Mouse (Mus musculus): ENCODE data around the gene Cnksr3. TPM values are rescaled to one million over a fixed set of nuclear protein-coding genes. Genes with fewer than 3 reads are reported as not detected.

The Cnksr3 gene
- polyA plus RNA-seq, 2 experiments: 12.3 to 15.3 TPM

GRCm38 (mm10) chr10:7196668-7197400 lies 15.2 kb downstream of the Cnksr3 start:
- DNase-seq (ENCODE audit: low spot score) (no peak), ATAC-seq (ENCODE audit: low FRiP score, low read depth) (no peak)
- 72% methylated on average over 8 of the region's 8 CpGs for WGBS

GRCm38 (mm10) chr10:7195927-7196326 lies 16.1 kb downstream of the Cnksr3 start:
- TF ChIP-seq POLR2A (IDR thresholded peaks at IDR 0.05; ENCODE audit: borderline replicate concordance, extremely low read depth, insufficient read depth, insufficient read length): no peak
- Histone ChIP-seq H3K27ac (replicated peaks; ENCODE audit: low read depth, low read length) (no peak overlapping the region), H3K36me3 (ENCODE audit: control insufficient read depth, insufficient read depth, low read length) (no peaks in the 10 kb centered on the region), H3K4me3 (replicated peaks; ENCODE audit: low read length) (no peak overlapping the region), H3K27me3 (ENCODE audit: control insufficient read depth, insufficient read depth, low read length) (no peaks in the 10 kb centered on the region), H3K9me3 (ENCODE audit: control insufficient read depth, low read length) (no peaks in the 10 kb centered on the region), H3K4me2 (replicated peaks; ENCODE audit: low read depth, low read length, severe bottlenecking) (no peak overlapping the region), H3K9ac (ENCODE audit: low read depth, low read length, severe bottlenecking) (no peak overlapping the region), H3K4me1 (ENCODE audit: control insufficient read depth, insufficient read depth, low read length) (peaks cover 7% of the 10 kb centered on the region)
- no peak for DNase-seq (ENCODE audit: low spot score)
- no peak for ATAC-seq (ENCODE audit: low FRiP score, low read depth)
- 73% methylated on average over 6 of the region's 6 CpGs for WGBS

More at GRCm38 (mm10) chr10:7196668-7197400, 15.2 kb downstream of the Cnksr3 start:
- no peak for TF ChIP-seq POLR2A (IDR thresholded peaks at IDR 0.05; ENCODE audit: borderline replicate concordance, extremely low read depth, insufficient read depth, insufficient read length)
- H3K27me3 ChIP-seq (ENCODE audit: control insufficient read depth, insufficient read depth, low read length): no peaks in the 10 kb centered on the region
- H3K27ac ChIP-seq (replicated peaks; ENCODE audit: low read depth, low read length): no peak overlapping the region
- no peak overlapping the region for H3K4me2 ChIP-seq (replicated peaks; ENCODE audit: low read depth, low read length, severe bottlenecking)
- no peak overlapping the region for H3K4me3 ChIP-seq (replicated peaks; ENCODE audit: low read length)
- H3K9me3 ChIP-seq (ENCODE audit: control insufficient read depth, low read length): no peaks in the 10 kb centered on the region
- no peak overlapping the region for H3K9ac ChIP-seq (ENCODE audit: low read depth, low read length, severe bottlenecking)
- no peaks in the 10 kb centered on the region for H3K36me3 ChIP-seq (ENCODE audit: control insufficient read depth, insufficient read depth, low read length)
- H3K4me1 ChIP-seq (ENCODE audit: control insufficient read depth, insufficient read depth, low read length): peaks cover 6% of the 10 kb centered on the region

GRCm38 (mm10) chr10:7191721-7192413 lies 20.2 kb downstream of the Cnksr3 start:
- Histone ChIP-seq H3K4me2 (replicated peaks; ENCODE audit: low read depth, low read length, severe bottlenecking) (no peak overlapping the region), H3K27ac (replicated peaks; ENCODE audit: low read depth, low read length) (no peak overlapping the region), H3K4me3 (replicated peaks; ENCODE audit: low read length) (no peak overlapping the region), H3K9me3 (ENCODE audit: control insufficient read depth, low read length) (no peaks in the 10 kb centered on the region), H3K9ac (ENCODE audit: low read depth, low read length, severe bottlenecking) (no peak overlapping the region), H3K27me3 (ENCODE audit: control insufficient read depth, insufficient read depth, low read length) (no peaks in the 10 kb centered on the region), H3K36me3 (ENCODE audit: control insufficient read depth, insufficient read depth, low read length) (no peaks in the 10 kb centered on the region), H3K4me1 (ENCODE audit: control insufficient read depth, insufficient read depth, low read length) (peaks cover 17% of the 10 kb centered on the region)
- DNase-seq (ENCODE audit: low spot score): no peak
- ATAC-seq (ENCODE audit: low FRiP score, low read depth): no peak
- no peak for TF ChIP-seq POLR2A (IDR thresholded peaks at IDR 0.05; ENCODE audit: borderline replicate concordance, extremely low read depth, insufficient read depth, insufficient read length)
- 81% methylated on average over 9 of the region's 9 CpGs for WGBS

GRCm38 (mm10) chr10:7189194-7189593 lies 22.8 kb downstream of the Cnksr3 start:
- 83% methylated on average over 6 of the region's 6 CpGs for WGBS
- Histone ChIP-seq H3K9me3 (ENCODE audit: control insufficient read depth, low read length) (no peaks in the 10 kb centered on the region), H3K4me2 (replicated peaks; ENCODE audit: low read depth, low read length, severe bottlenecking) (no peak overlapping the region), H3K36me3 (ENCODE audit: control insufficient read depth, insufficient read depth, low read length) (no peaks in the 10 kb centered on the region), H3K4me3 (replicated peaks; ENCODE audit: low read length) (no peak overlapping the region), H3K27me3 (ENCODE audit: control insufficient read depth, insufficient read depth, low read length) (no peaks in the 10 kb centered on the region), H3K27ac (replicated peaks; ENCODE audit: low read depth, low read length) (no peak overlapping the region), H3K9ac (ENCODE audit: low read depth, low read length, severe bottlenecking) (no peak overlapping the region), H3K4me1 (ENCODE audit: control insufficient read depth, insufficient read depth, low read length) (peaks cover 17% of the 10 kb centered on the region)
- DNase-seq (ENCODE audit: low spot score) (no peak), ATAC-seq (ENCODE audit: low FRiP score, low read depth) (no peak)
- TF ChIP-seq POLR2A (IDR thresholded peaks at IDR 0.05; ENCODE audit: borderline replicate concordance, extremely low read depth, insufficient read depth, insufficient read length): no peak

GRCm38 (mm10) chr10:7187881-7188280 lies 24.2 kb downstream of the Cnksr3 start:
- DNase-seq (ENCODE audit: low spot score): peak; percentile 27
- 48% methylated on average over 7 of the region's 7 CpGs for WGBS
- no peak overlapping the region for H3K4me3 ChIP-seq (replicated peaks; ENCODE audit: low read length)

More at GRCm38 (mm10) chr10:7187881-7188280, 24.2 kb downstream of the Cnksr3 start:
- Histone ChIP-seq H3K9ac (ENCODE audit: low read depth, low read length, severe bottlenecking) (no peak overlapping the region), H3K9me3 (ENCODE audit: control insufficient read depth, low read length) (no peaks in the 10 kb centered on the region), H3K4me2 (replicated peaks; ENCODE audit: low read depth, low read length, severe bottlenecking) (no peak overlapping the region), H3K27me3 (ENCODE audit: control insufficient read depth, insufficient read depth, low read length) (no peaks in the 10 kb centered on the region), H3K27ac (replicated peaks; ENCODE audit: low read depth, low read length) (no peak overlapping the region), H3K36me3 (ENCODE audit: control insufficient read depth, insufficient read depth, low read length) (no peaks in the 10 kb centered on the region), H3K4me1 (ENCODE audit: control insufficient read depth, insufficient read depth, low read length) (peaks cover 30% of the 10 kb centered on the region)
- ATAC-seq (ENCODE audit: low FRiP score, low read depth): no peak
- no peak for TF ChIP-seq POLR2A (IDR thresholded peaks at IDR 0.05; ENCODE audit: borderline replicate concordance, extremely low read depth, insufficient read depth, insufficient read length)

Data from limb, embryonic 14.5 days (tissue).